Comparison of ENCODE assay signal across 25 mouse cellular contexts in genomic region chr7:91548796-91549195, GRCm38 (mm10).
DNase-seq lines count a peak whose midpoint lies in the region; ATAC-seq lines count a peak whose summit lies in the region.
"Had no signal": no experiment of that assay in that cellular context is flagged by ENCODE, and none has a peak within 500 bp of the region (broad histone marks: within the 10 kb centered on the region; RNA-seq: fewer than 3 reads in every experiment).

No protein-coding gene starts in this region.

- H3K36me3 ChIP-seq in liver, embryonic 12.5 days: no peaks in the 10 kb centered on the region
- H3K36me3 ChIP-seq: heart, embryonic 12.5 days; hindbrain, embryonic 12.5 days; limb, embryonic 10.5 days; liver, embryonic 15.5 days had no signal

- H3K4me3 ChIP-seq in liver, embryonic 12.5 days: no peak overlapping the region
- H3K4me3 ChIP-seq: forebrain, embryonic 13.5 days; heart, embryonic 12.5 days; hindbrain, embryonic 12.5 days; limb, embryonic 10.5 days; liver, embryonic 15.5 days had no signal

- H3K27me3 ChIP-seq in liver, embryonic 12.5 days (replicated peaks): no peaks in the 10 kb centered on the region
- H3K27me3 ChIP-seq: heart, embryonic 12.5 days; hindbrain, embryonic 12.5 days; liver, embryonic 15.5 days had no signal

- H3K4me1 ChIP-seq in liver, embryonic 12.5 days: no peaks in the 10 kb centered on the region
- H3K4me1 ChIP-seq: forebrain, embryonic 13.5 days; heart, embryonic 12.5 days; hindbrain, embryonic 12.5 days; limb, embryonic 10.5 days; liver, embryonic 15.5 days had no signal

- H3K9me3 ChIP-seq in liver, embryonic 12.5 days (replicated peaks): no peaks in the 10 kb centered on the region
- H3K9me3 ChIP-seq: forebrain, embryonic 13.5 days; heart, embryonic 12.5 days; hindbrain, embryonic 12.5 days; limb, embryonic 10.5 days; liver, embryonic 15.5 days had no signal

- WGBS in liver, embryonic 12.5 days (ENCODE audit: insufficient replicate concordance): 26% methylated on average over 1 of the region's 1 CpGs

- DNase-seq in adrenal gland, adult 2 months: peak; percentile 58
- DNase-seq in adrenal gland, postnatal 14 days: no peak
- peak; percentile 16 for DNase-seq in 3T3-L1 (ENCODE audit: low read depth, low spot score)
- DNase-seq in adrenal gland, postnatal 10 days: peak; percentile 26
- no peak for DNase-seq in ovary, postnatal 10 days (ENCODE audit: low spot score)
- DNase-seq in gastrocnemius, postnatal 36 days: no peak
- no peak for DNase-seq in frontal cortex, postnatal 14 days (ENCODE audit: low spot score in 2 of 2)
- DNase-seq: cerebellum, adult 8-10 months; cerebellum, postnatal 36 days; gastrocnemius, postnatal 14 days; heart, adult 18-20 months; heart, postnatal 10 days; kidney, adult 18-20 months; lung, postnatal 10 days; midbrain, embryonic 14.5 days; right cerebral cortex, postnatal 25 days; thymus, postnatal 14 days had no signal

- no peak overlapping the region for H3K27ac ChIP-seq in liver, embryonic 12.5 days
- H3K27ac ChIP-seq: forebrain, embryonic 13.5 days; hindbrain, embryonic 12.5 days; kidney, postnatal 0 days; limb, embryonic 10.5 days; liver, embryonic 15.5 days had no signal

- H3K9ac ChIP-seq in liver, embryonic 12.5 days: no peak overlapping the region
- H3K9ac ChIP-seq: forebrain, embryonic 13.5 days; heart, embryonic 12.5 days; hindbrain, embryonic 12.5 days; liver, embryonic 15.5 days had no signal

- intact Hi-C loops in gastrocnemius, postnatal 36 days (cut with DNase I): no loop called here

- no peak overlapping the region for H3K4me2 ChIP-seq in liver, embryonic 12.5 days
- H3K4me2 ChIP-seq: forebrain, embryonic 13.5 days; heart, embryonic 12.5 days; hindbrain, embryonic 12.5 days; liver, embryonic 15.5 days had no signal

- ATAC-seq in liver, embryonic 12.5 days: peak; percentile 52; the same call in 1 of the 2 replicates
- ATAC-seq: forebrain, embryonic 13.5 days; inflammation-experienced regulatory T-cells, adult 6 months had no signal

Comparison
In these comparisons a context has a peak if more than half of its experiments do, and no peak if none do; other contexts are left out.
1. DNase-seq: peak in adrenal gland, adult 2 months (single experiment), 3T3-L1 (single experiment) and adrenal gland, postnatal 10 days (single experiment); none in adrenal gland, postnatal 14 days (single experiment), ovary, postnatal 10 days (single experiment), gastrocnemius, postnatal 36 days (0 of 2) and frontal cortex, postnatal 14 days (0 of 2).